Mouse (Mus musculus): Measurements from ENCODE around the gene 2510039O18Rik. TPM values are rescaled to one million over a fixed set of nuclear protein-coding genes. Genes with fewer than 3 reads are reported as not detected.

2510039O18Rik gene
- polyA plus RNA-seq, 1 experiment from 2014 or later = 15.8 TPM

GRCm38 (mm10) chr4:147906230-147906629 is 34.5 kb upstream of the 2510039O18Rik start:
- Histone ChIP-seq H3K4me3 (replicated peaks; ENCODE audit: low read length) (no peak overlapping the region), H3K4me1 (replicated peaks; ENCODE audit: control insufficient read depth, insufficient read depth, low read length) (peaks cover 13% of the 10 kb centered on the region), H3K27ac (no peak overlapping the region), H3K9me3 (ENCODE audit: control insufficient read depth, low read length) (no peaks in the 10 kb centered on the region), H3K9ac (no peak overlapping the region), H3K4me2 (replicated peaks) (no peak overlapping the region), H3K36me3 (replicated peaks; ENCODE audit: control insufficient read depth, insufficient read depth) (peaks cover 10% of the 10 kb centered on the region), H3K27me3 (ENCODE audit: control insufficient read depth, insufficient read depth, low read length) (no peaks in the 10 kb centered on the region)
- no peak for DNase-seq (ENCODE audit: low spot score)
- no peak for ATAC-seq (ENCODE audit: low FRiP score)
- WGBS = 78% methylated on average over 5 of the region's 5 CpGs

GRCm38 (mm10) chr4:147909486-147909885 is 31.2 kb upstream of the 2510039O18Rik start:
- Histone ChIP-seq H3K36me3 (replicated peaks; ENCODE audit: control insufficient read depth, insufficient read depth) (no peaks in the 10 kb centered on the region), H3K9me3 (ENCODE audit: control insufficient read depth, low read length) (no peaks in the 10 kb centered on the region), H3K9ac (no peak overlapping the region), H3K4me3 (replicated peaks; ENCODE audit: low read length) (no peak overlapping the region), H3K27me3 (ENCODE audit: control insufficient read depth, insufficient read depth, low read length) (no peaks in the 10 kb centered on the region), H3K4me2 (replicated peaks) (no peak overlapping the region), H3K27ac (no peak overlapping the region), H3K4me1 (replicated peaks; ENCODE audit: control insufficient read depth, insufficient read depth, low read length) (peaks cover 4% of the 10 kb centered on the region; the same call in 1 of the 2 replicates)
- ATAC-seq (ENCODE audit: low FRiP score) = no peak
- WGBS = 90% methylated on average over 5 of the region's 5 CpGs
- no peak for DNase-seq (ENCODE audit: low spot score)

GRCm38 (mm10) chr4:147918459-147919121 is 22.1 kb upstream of the 2510039O18Rik start:
- no peak overlapping the region for H3K9ac ChIP-seq
- H3K27me3 ChIP-seq (ENCODE audit: control insufficient read depth, insufficient read depth, low read length) = no peaks in the 10 kb centered on the region
- no peaks in the 10 kb centered on the region for H3K9me3 ChIP-seq (ENCODE audit: control insufficient read depth, low read length)
- no peaks in the 10 kb centered on the region for H3K4me1 ChIP-seq (replicated peaks; ENCODE audit: control insufficient read depth, insufficient read depth, low read length)
- 61% methylated on average over 7 of the region's 7 CpGs for WGBS
- no peak overlapping the region for H3K27ac ChIP-seq
- no peaks in the 10 kb centered on the region for H3K36me3 ChIP-seq (replicated peaks; ENCODE audit: control insufficient read depth, insufficient read depth)
- H3K4me2 ChIP-seq (replicated peaks) = no peak overlapping the region
- no peak overlapping the region for H3K4me3 ChIP-seq (replicated peaks; ENCODE audit: low read length)
- peak; percentile 32 for DNase-seq (ENCODE audit: low spot score)
- peak; percentile 5; the same call in 1 of the 2 replicates for ATAC-seq (ENCODE audit: low FRiP score)

GRCm38 (mm10) chr4:147920973-147921372 is 19.7 kb upstream of the 2510039O18Rik start:
- Histone ChIP-seq H3K4me3 (replicated peaks; ENCODE audit: low read length) (no peak overlapping the region), H3K4me1 (replicated peaks; ENCODE audit: control insufficient read depth, insufficient read depth, low read length) (no peaks in the 10 kb centered on the region), H3K4me2 (replicated peaks) (no peak overlapping the region), H3K27ac (no peak overlapping the region), H3K9me3 (ENCODE audit: control insufficient read depth, low read length) (no peaks in the 10 kb centered on the region), H3K27me3 (ENCODE audit: control insufficient read depth, insufficient read depth, low read length) (no peaks in the 10 kb centered on the region), H3K9ac (no peak overlapping the region), H3K36me3 (replicated peaks; ENCODE audit: control insufficient read depth, insufficient read depth) (no peaks in the 10 kb centered on the region)
- no peak for DNase-seq (ENCODE audit: low spot score)
- WGBS = 27% methylated on average over 10 of the region's 10 CpGs
- ATAC-seq (ENCODE audit: low FRiP score) = peak; percentile 19; the same call in 1 of the 2 replicates

- no peak overlapping the region for H3K27ac ChIP-seq
- no peak overlapping the region for H3K9ac ChIP-seq
- H3K4me1 ChIP-seq (replicated peaks; ENCODE audit: control insufficient read depth, insufficient read depth, low read length) = no peaks in the 10 kb centered on the region
- DNase-seq (ENCODE audit: low spot score) = no peak
- 84% methylated on average over 11 of the region's 11 CpGs for WGBS
- no peak overlapping the region for H3K4me3 ChIP-seq (replicated peaks; ENCODE audit: low read length)
- no peaks in the 10 kb centered on the region for H3K9me3 ChIP-seq (ENCODE audit: control insufficient read depth, low read length)
- no peaks in the 10 kb centered on the region for H3K27me3 ChIP-seq (ENCODE audit: control insufficient read depth, insufficient read depth, low read length)
- H3K4me2 ChIP-seq (replicated peaks) = no peak overlapping the region
- no peak for ATAC-seq (ENCODE audit: low FRiP score)
- no peaks in the 10 kb centered on the region for H3K36me3 ChIP-seq (replicated peaks; ENCODE audit: control insufficient read depth, insufficient read depth)
Observed at GRCm38 (mm10) chr4:147922341-147922740, 18.4 kb upstream of the 2510039O18Rik start.

- ATAC-seq (ENCODE audit: low FRiP score) (no peak), DNase-seq (ENCODE audit: low spot score) (no peak)
- H3K4me1 ChIP-seq (replicated peaks; ENCODE audit: control insufficient read depth, insufficient read depth, low read length) = no peaks in the 10 kb centered on the region; the same call in 1 of the 2 replicates
- H3K9ac ChIP-seq = no peak overlapping the region
- H3K36me3 ChIP-seq (replicated peaks; ENCODE audit: control insufficient read depth, insufficient read depth) = no peaks in the 10 kb centered on the region
- no peak overlapping the region for H3K4me2 ChIP-seq (replicated peaks)
- H3K9me3 ChIP-seq (ENCODE audit: control insufficient read depth, low read length) = no peaks in the 10 kb centered on the region
- H3K4me3 ChIP-seq (replicated peaks; ENCODE audit: low read length) = no peak overlapping the region
- no peaks in the 10 kb centered on the region for H3K27me3 ChIP-seq (ENCODE audit: control insufficient read depth, insufficient read depth, low read length)
- WGBS = 43% methylated on average over 8 of the region's 8 CpGs
- no peak overlapping the region for H3K27ac ChIP-seq
Observed at GRCm38 (mm10) chr4:147927705-147928104, 13.0 kb upstream of the 2510039O18Rik start.

- H3K9me3 ChIP-seq (ENCODE audit: control insufficient read depth, low read length) = no peaks in the 10 kb centered on the region
- no peaks in the 10 kb centered on the region; the same call in 1 of the 2 replicates for H3K4me1 ChIP-seq (replicated peaks; ENCODE audit: control insufficient read depth, insufficient read depth, low read length)
- H3K27ac ChIP-seq = no peak overlapping the region
- 19% methylated on average over 8 of the region's 9 CpGs for WGBS
- H3K9ac ChIP-seq = no peak overlapping the region
- no peaks in the 10 kb centered on the region for H3K36me3 ChIP-seq (replicated peaks; ENCODE audit: control insufficient read depth, insufficient read depth)
- H3K27me3 ChIP-seq (ENCODE audit: control insufficient read depth, insufficient read depth, low read length) = no peaks in the 10 kb centered on the region
- DNase-seq (ENCODE audit: low spot score) (no peak), ATAC-seq (ENCODE audit: low FRiP score) (no peak)
- H3K4me3 ChIP-seq (replicated peaks; ENCODE audit: low read length) = no peak overlapping the region
- no peak overlapping the region for H3K4me2 ChIP-seq (replicated peaks)
Observed at GRCm38 (mm10) chr4:147928136-147928535, 12.6 kb upstream of the 2510039O18Rik start.

GRCm38 (mm10) chr4:147928540-147928939 is 12.2 kb upstream of the 2510039O18Rik start:
- Histone ChIP-seq H3K4me1 (replicated peaks; ENCODE audit: control insufficient read depth, insufficient read depth, low read length) (no peaks in the 10 kb centered on the region; the same call in 1 of the 2 replicates), H3K4me3 (replicated peaks; ENCODE audit: low read length) (no peak overlapping the region), H3K4me2 (replicated peaks) (no peak overlapping the region), H3K27ac (no peak overlapping the region), H3K36me3 (replicated peaks; ENCODE audit: control insufficient read depth, insufficient read depth) (no peaks in the 10 kb centered on the region), H3K9ac (no peak overlapping the region), H3K9me3 (ENCODE audit: control insufficient read depth, low read length) (no peaks in the 10 kb centered on the region), H3K27me3 (ENCODE audit: control insufficient read depth, insufficient read depth, low read length) (no peaks in the 10 kb centered on the region)
- WGBS = 70% methylated on average over 7 of the region's 7 CpGs
- no peak for ATAC-seq (ENCODE audit: low FRiP score)
- no peak for DNase-seq (ENCODE audit: low spot score)

GRCm38 (mm10) chr4:147930946-147931345 is 9.7 kb upstream of the 2510039O18Rik start:
- 96% methylated on average over 14 of the region's 14 CpGs for WGBS
- no peak for DNase-seq (ENCODE audit: low spot score)
- no peak overlapping the region for H3K9ac ChIP-seq
- no peaks in the 10 kb centered on the region for H3K27me3 ChIP-seq (ENCODE audit: control insufficient read depth, insufficient read depth, low read length)
- no peak for ATAC-seq (ENCODE audit: low FRiP score)
- H3K4me1 ChIP-seq (replicated peaks; ENCODE audit: control insufficient read depth, insufficient read depth, low read length) = no peaks in the 10 kb centered on the region; the same call in 1 of the 2 replicates
- H3K36me3 ChIP-seq (replicated peaks; ENCODE audit: control insufficient read depth, insufficient read depth) = no peaks in the 10 kb centered on the region
- no peak overlapping the region for H3K27ac ChIP-seq
- H3K4me2 ChIP-seq (replicated peaks) = no peak overlapping the region
- no peak overlapping the region for H3K4me3 ChIP-seq (replicated peaks; ENCODE audit: low read length)
- no peaks in the 10 kb centered on the region for H3K9me3 ChIP-seq (ENCODE audit: control insufficient read depth, low read length)

All from hindbrain, embryonic 14.5 days (tissue).